Comparison of ENCODE assay signal across 8 mouse cellular contexts in genomic region chr19:44757231-44757871, GRCm38 (mm10). TPM values are rescaled to one million over a fixed set of nuclear protein-coding genes. Genes with fewer than 3 reads are reported as not detected.
DNase-seq lines count a peak whose midpoint lies in the region; ATAC-seq lines count a peak whose summit lies in the region.

No protein-coding gene starts in this region.

- H3K27me3 ChIP-seq in liver, embryonic 11.5 days (replicated peaks; ENCODE audit: control insufficient read depth, insufficient read depth, low read length), result peaks cover 99% of the 10 kb centered on the region
- H3K27me3 ChIP-seq in forebrain, embryonic 16.5 days (replicated peaks; ENCODE audit: control insufficient read depth, insufficient read depth, low read length), result peaks cover 61% of the 10 kb centered on the region
- H3K27me3 ChIP-seq in limb, embryonic 12.5 days, result peaks cover 95% of the 10 kb centered on the region
- peaks cover 73% of the 10 kb centered on the region for H3K27me3 ChIP-seq in neural tube, embryonic 15.5 days (replicated peaks)

- no peak overlapping the region for H3K9ac ChIP-seq in liver, embryonic 11.5 days (ENCODE audit: low read depth, low read length)
- H3K9ac ChIP-seq in forebrain, embryonic 16.5 days (replicated peaks; ENCODE audit: low read depth, low read length), result no peak overlapping the region
- peak overlapping the region; percentile 31 for H3K9ac ChIP-seq in limb, embryonic 12.5 days (replicated peaks)
- H3K9ac ChIP-seq in neural tube, embryonic 15.5 days (replicated peaks), result peak overlapping the region; percentile 60

- H3K4me3 ChIP-seq in liver, embryonic 11.5 days (ENCODE audit: low read depth, low read length), result peak overlapping the region; percentile 37; the same call in 1 of the 2 replicates
- peak overlapping the region; percentile 25 for H3K4me3 ChIP-seq in forebrain, embryonic 16.5 days (replicated peaks; ENCODE audit: low read length)
- peak overlapping the region; percentile 37 for H3K4me3 ChIP-seq in limb, embryonic 12.5 days (replicated peaks)
- peak overlapping the region; percentile 45 for H3K4me3 ChIP-seq in neural tube, embryonic 15.5 days (replicated peaks)

- DNase-seq in liver, embryonic 11.5 days (ENCODE audit: low spot score), result no peak
- no peak for DNase-seq in liver
- no peak for DNase-seq in retina, postnatal 1 day
- DNase-seq in adrenal gland, adult 8-10 months, result no peak

- H3K36me3 ChIP-seq in liver, embryonic 11.5 days (ENCODE audit: control insufficient read depth, insufficient read depth, low read length), result no peaks in the 10 kb centered on the region
- H3K36me3 ChIP-seq in forebrain, embryonic 16.5 days (ENCODE audit: control insufficient read depth, insufficient read depth), result no peaks in the 10 kb centered on the region
- no peaks in the 10 kb centered on the region for H3K36me3 ChIP-seq in limb, embryonic 12.5 days
- no peaks in the 10 kb centered on the region for H3K36me3 ChIP-seq in neural tube, embryonic 15.5 days

- WGBS in liver, embryonic 11.5 days, result under 1% methylated on average over 36 of the region's 38 CpGs
- WGBS in forebrain, embryonic 16.5 days, result under 1% methylated on average over 33 of the region's 38 CpGs
- 1% methylated on average over 38 of the region's 38 CpGs for WGBS in limb, embryonic 12.5 days
- under 1% methylated on average over 30 of the region's 38 CpGs for WGBS in neural tube, embryonic 15.5 days

- H3K9me3 ChIP-seq in liver, embryonic 11.5 days (ENCODE audit: control insufficient read depth, low read length), result no peaks in the 10 kb centered on the region
- H3K9me3 ChIP-seq in forebrain, embryonic 16.5 days (ENCODE audit: control insufficient read depth, low read length), result no peaks in the 10 kb centered on the region
- H3K9me3 ChIP-seq in limb, embryonic 12.5 days, result no peaks in the 10 kb centered on the region
- H3K9me3 ChIP-seq in neural tube, embryonic 15.5 days (replicated peaks), result no peaks in the 10 kb centered on the region

- ATAC-seq in liver, embryonic 11.5 days (replicated peaks; ENCODE audit: low FRiP score), result no peak
- ATAC-seq in forebrain, embryonic 16.5 days, result no peak
- no peak for ATAC-seq in limb, embryonic 12.5 days (ENCODE audit: insufficient number of reproducible peaks, insufficient read depth, low FRiP score, low TSS enrichment, low read depth)
- no peak for ATAC-seq in neural tube, embryonic 15.5 days (ENCODE audit: low FRiP score)
- ATAC-seq in frontal cortex, adult (ENCODE audit: low TSS enrichment), result no peak

- H3K4me1 ChIP-seq in liver, embryonic 11.5 days (replicated peaks; ENCODE audit: control insufficient read depth, insufficient read depth, low read length), result peaks cover 4% of the 10 kb centered on the region
- peaks cover 29% of the 10 kb centered on the region for H3K4me1 ChIP-seq in forebrain, embryonic 16.5 days (replicated peaks; ENCODE audit: control insufficient read depth, insufficient read depth, low read length)
- H3K4me1 ChIP-seq in limb, embryonic 12.5 days (replicated peaks), result peaks cover 38% of the 10 kb centered on the region
- peaks cover 48% of the 10 kb centered on the region for H3K4me1 ChIP-seq in neural tube, embryonic 15.5 days

- H3K27ac ChIP-seq in liver, embryonic 11.5 days (ENCODE audit: low read depth, low read length), result no peak overlapping the region
- no peak overlapping the region for H3K27ac ChIP-seq in forebrain, embryonic 16.5 days (ENCODE audit: low read length)
- H3K27ac ChIP-seq in limb, embryonic 12.5 days, result no peak overlapping the region
- H3K27ac ChIP-seq in neural tube, embryonic 15.5 days (replicated peaks), result peak overlapping the region; percentile 83

- H3K4me2 ChIP-seq in liver, embryonic 11.5 days, result peak overlapping the region; percentile 67
- H3K4me2 ChIP-seq in forebrain, embryonic 16.5 days (ENCODE audit: low read length), result peak overlapping the region; percentile 53; the same call in 1 of the 2 replicates
- H3K4me2 ChIP-seq in limb, embryonic 12.5 days, result peak overlapping the region; percentile 54
- peak overlapping the region; percentile 62 for H3K4me2 ChIP-seq in neural tube, embryonic 15.5 days

RNA-seq across cellular contexts. Expression of gene Pax2, which starts 1.5 kb away (rescaled TPM):
- not detected in 2 replicates for polyA plus RNA-seq in liver, embryonic 11.5 days (2014; fragmentation: Nextera tagmentation; extraction: Ambion mirVana)
- polyA plus RNA-seq in forebrain, embryonic 16.5 days (2015; fragmentation: Nextera tagmentation; extraction: Ambion mirVana), result 0.07 TPM in 1 of 2 replicates, not detected in the other
- not detected in 2 replicates for polyA plus RNA-seq in limb, embryonic 12.5 days (2016; fragmentation: Nextera tagmentation; extraction: Ambion mirVana)
- 16.5 and 20.5 TPM in 2 replicates for polyA plus RNA-seq in neural tube, embryonic 15.5 days (2015; fragmentation: Nextera tagmentation; extraction: Ambion mirVana)
- total RNA-seq in adrenal gland, adult 8-10 months (2022), result not detected

Comparison
In these comparisons a context has a peak if more than half of its experiments do, and no peak if none do; other contexts are left out.
1. H3K9ac ChIP-seq: peak in limb, embryonic 12.5 days (single experiment) and neural tube, embryonic 15.5 days (single experiment); none in liver, embryonic 11.5 days (single experiment) and forebrain, embryonic 16.5 days (single experiment).
2. RNA of gene Pax2, which starts 1.5 kb away (polyA plus RNA-seq): 16.5 to 20.5 TPM in neural tube, embryonic 15.5 days; 0.07 TPM in forebrain, embryonic 16.5 days, not detected in limb, embryonic 12.5 days and not detected in liver, embryonic 11.5 days; every median in the first group is over 10 times any median in the second.
3. Peak in every context shown above with its lines, with median percentiles within 50 percentile points of each other: H3K4me2 ChIP-seq and H3K4me3 ChIP-seq.